Mouse (Mus musculus) layer of hippocampus, adult 9-10 months (tissue): Measurements from ENCODE around the gene Agl.
A peak's percentile ranks its signal among the peaks of the same experiment; 100 is the strongest.

Source experiments
- DNase-seq: peaks from one replicate; pipeline ENCODE4 v3.0.0; 2022; ENCODE audit warnings: low spot score

Gene Agl

DNA sequence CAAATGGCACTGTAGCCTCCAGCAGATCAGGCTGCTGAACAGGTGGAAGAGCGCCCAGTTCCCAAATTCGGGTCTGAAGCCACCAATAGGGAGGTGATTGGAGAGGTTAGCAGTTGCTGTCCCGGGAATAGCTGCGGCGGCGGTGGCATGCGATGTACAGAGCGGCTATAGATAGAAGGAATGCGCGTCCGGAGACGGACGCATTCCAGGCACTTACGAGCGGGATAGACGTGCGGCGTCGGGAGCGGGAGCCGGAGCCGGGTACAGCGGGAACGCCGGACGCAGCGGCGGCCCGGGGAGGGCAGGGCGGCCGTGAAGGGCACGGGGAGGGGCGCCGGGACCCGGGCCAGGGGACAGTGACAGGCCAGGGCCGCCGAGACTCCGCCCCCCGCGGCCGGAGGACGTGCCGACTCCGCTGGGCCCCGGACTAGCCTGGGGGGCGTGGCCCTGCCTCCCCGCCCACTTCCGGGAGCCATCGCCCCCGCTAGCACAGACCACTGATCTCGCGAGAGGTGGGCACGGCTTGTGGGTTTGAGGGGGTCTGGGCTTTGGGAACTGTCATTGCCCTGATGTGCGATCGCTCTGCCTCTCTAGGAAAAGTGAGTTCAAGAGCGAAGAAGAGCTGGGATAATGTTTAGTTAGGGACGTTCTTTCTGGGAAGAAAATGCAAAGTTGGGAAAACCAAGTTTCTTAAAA, at the start of gene Agl:
Agl (minus strand) TSS at position 356 of the 696 bp plus-strand sequence.
- DNase-seq, result peak; percentile 65

GRCm38 (mm10) chr3:116857611-116858010, 49.6 kb upstream of the Agl start:
- no peak for DNase-seq

- no peak for DNase-seq
Measured at GRCm38 (mm10) chr3:116852421-116852820, 44.5 kb upstream of the Agl start.

- DNase-seq, result no peak
Measured at GRCm38 (mm10) chr3:116850376-116850775, 42.4 kb upstream of the Agl start.

GRCm38 (mm10) chr3:116848936-116849335, 41.0 kb upstream of the Agl start:
- DNase-seq, result no peak

DNA sequence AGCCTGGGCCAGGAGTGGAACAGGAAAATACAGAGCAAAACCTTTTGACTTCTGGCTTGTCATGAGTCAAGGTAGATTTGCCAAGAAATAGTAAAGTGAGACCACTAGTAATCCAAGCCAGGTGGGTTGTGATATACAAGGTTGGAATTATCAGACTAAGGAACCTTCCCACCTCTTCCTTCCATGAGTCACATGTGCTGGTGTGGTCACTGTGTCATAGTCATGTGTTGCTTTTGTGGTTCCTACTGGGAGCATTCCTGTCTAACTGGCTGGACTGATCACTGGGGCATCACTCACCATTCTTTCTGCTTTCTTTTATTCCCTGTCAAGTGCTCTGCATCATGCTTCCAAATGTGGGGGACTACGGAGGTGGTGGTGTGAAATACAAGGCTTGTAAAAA, 40.1 kb upstream of the Agl start:
- no peak for DNase-seq

DNA sequence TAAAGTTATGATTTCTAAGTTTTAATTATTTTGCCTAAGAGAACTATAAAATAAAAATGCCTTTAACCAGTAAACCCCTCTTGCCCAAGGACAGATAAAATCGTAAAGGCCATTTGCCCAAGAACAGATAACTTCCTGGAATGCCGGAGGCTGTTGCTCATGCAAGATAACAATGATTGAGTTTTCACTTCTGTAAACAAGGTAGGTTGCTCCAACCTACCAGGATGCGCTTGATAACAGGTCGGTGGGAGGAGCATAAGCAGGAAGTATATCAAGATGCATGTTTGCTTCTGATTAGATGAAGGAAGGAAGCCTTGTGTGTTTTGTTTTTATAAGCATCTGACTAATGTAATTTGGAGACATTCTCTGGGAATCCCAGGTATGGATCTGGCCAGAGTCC, 38.1 kb upstream of the Agl start:
- DNase-seq, result no peak

- no peak for DNase-seq
Measured at GRCm38 (mm10) chr3:116844880-116845579, 37.1 kb upstream of the Agl start.

- DNase-seq, result no peak
Measured at GRCm38 (mm10) chr3:116841311-116841710, 33.3 kb upstream of the Agl start.

GRCm38 (mm10) chr3:116836681-116837475, 28.9 kb upstream of the Agl start:
- DNase-seq, result no peak

DNA sequence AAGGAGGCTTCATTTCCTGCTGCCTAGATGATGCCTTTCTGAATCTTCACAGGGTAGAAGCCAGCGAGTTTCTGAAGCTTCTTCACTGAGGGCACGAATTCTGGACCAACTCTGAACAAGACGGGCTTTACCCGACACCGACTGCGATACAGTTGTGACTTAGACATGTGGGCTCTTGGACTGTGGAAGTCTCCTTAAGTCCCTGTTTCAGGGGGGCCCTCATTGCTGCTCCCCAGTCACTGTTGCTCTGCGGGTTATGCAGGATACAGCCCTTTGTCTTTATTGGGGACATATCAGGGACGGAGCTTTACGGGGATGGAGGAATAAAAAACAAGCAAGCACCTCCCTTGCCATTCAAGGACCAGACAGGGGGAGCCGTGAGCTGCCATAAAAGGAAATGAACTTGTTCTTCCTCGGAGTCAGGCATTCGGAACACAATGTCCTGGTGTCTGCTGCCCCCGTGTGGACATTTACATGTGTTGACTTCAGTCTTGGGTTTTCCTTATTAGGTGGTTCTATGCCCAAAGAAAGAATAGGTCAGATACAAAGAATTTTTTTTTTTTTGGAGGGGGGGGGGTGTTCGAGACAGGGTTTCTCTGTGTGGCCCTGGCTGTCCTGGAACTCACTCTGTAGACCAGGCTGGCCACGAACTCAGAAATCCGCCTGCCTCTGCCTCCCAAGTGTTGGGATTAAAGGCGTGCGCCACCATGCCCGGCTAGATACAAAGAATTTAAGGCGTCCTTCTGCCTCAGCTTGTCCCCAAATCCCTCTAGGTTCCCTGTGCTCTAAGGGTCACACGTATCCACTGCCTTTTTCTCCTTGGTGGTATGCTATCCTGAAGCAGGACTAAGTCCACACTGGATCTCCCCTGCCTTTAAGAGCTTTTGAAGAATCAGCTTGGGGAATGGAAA, 28.1 kb upstream of the Agl start:
- DNase-seq, result peak; percentile 89

- no peak for DNase-seq
Measured at GRCm38 (mm10) chr3:116835350-116835749, 27.4 kb upstream of the Agl start.

DNA sequence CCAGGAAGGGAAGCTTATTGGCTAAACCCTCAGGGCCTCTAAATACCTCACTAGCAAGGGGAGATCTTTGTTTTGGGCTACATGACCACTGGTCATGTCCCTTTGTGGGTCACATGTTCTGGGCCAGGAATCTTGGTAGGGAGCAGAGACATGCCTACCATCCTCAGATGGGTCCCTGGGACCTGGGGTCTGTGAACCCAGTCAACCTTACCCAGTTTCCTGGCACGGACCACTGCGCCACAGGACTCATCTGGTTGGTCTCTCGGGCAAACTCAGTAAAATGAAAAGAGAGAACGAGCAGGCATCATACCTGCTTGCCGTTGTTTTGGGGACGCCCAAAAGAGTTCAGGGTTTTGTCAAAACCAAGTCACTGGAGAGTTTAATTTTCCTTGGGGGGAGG, 26.3 kb upstream of the Agl start:
- DNase-seq, result no peak

GRCm38 (mm10) chr3:116833491-116833890, 25.5 kb upstream of the Agl start:
- no peak for DNase-seq

DNA sequence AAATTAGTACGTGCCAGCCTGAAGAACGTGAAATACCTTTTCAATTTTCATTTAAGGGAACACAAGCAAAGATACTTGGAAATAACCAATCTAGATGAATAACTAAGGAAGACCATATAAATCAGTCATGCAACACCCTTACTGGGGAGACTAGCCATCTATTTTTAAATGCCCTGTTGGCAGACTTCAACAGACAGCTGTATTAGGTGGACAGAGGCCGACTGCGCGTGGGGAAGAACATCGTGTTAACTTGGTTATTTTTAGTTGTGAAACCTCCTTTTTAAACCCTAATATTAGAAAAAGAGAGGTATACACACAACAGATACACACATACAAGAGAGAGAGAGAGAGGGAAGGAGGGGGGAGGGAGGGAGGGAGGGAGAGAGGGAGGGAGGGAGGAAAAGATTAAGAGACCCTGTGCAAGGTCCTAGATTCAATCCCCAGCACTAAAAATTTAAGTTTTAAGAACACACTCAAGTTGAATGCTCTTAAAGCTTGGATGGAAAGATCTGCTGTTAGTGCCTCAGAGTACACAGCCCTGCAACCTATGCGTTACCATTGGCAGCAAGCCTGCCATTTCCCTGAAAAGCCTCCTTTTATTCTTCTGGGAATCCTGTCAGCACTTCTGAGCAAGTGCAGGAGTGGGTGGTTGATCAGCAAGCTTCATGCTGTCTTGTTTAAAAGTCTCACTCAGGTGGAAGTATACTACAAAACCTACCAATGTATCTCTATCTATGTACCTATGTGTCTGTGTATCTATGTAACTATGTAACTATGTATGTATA, 24.8 kb upstream of the Agl start:
- no peak for DNase-seq

DNA sequence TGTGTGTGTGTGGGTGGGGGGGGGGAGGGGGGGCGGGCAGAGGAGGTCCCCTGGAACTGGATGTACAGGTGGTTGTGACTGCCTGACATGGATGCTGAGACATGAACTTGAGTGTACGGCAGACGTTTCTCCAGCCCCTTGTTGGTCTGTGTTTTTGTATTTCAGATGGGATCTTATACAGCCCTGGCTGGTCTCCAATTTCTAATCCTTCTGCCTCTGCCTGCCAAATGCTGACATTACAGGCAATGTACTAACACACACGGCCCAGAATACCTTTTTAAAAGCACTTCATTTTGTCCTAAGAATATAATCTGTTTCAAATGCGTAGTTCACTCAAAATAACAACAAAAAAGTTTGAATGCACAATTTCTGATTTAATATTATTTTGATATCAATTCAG, 23.4 kb upstream of the Agl start:
- DNase-seq, result no peak

DNA sequence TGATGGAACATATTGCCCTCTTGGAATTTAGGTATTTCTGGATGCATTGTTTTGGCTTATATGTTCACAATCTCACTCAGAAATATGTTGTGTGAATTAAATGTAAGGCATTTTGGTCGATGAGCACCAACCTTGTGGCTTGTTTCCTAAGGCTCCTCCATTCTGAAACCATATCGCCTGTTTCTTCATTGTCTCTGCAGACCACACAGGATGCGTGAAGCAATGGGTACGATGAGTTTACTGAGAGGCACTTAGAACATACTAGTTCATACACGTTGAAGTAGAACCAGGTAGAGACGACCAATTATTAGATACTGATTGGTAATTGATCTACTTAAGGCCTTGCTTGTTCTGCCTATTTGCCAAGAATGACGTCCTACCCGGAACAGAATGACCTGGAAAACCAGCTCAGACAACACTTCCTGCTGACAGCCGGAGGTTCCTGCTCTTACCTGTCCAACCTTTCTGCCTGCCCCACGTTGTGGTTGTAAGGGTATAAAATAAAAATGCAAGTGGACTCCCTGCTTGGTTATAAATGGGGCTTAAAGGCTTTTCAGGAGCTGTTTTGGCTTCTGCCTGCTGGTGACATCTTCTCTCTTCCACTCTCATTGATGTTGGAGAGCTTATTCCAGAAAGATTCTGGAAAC, 21.4 kb upstream of the Agl start:
- DNase-seq, result no peak

DNA sequence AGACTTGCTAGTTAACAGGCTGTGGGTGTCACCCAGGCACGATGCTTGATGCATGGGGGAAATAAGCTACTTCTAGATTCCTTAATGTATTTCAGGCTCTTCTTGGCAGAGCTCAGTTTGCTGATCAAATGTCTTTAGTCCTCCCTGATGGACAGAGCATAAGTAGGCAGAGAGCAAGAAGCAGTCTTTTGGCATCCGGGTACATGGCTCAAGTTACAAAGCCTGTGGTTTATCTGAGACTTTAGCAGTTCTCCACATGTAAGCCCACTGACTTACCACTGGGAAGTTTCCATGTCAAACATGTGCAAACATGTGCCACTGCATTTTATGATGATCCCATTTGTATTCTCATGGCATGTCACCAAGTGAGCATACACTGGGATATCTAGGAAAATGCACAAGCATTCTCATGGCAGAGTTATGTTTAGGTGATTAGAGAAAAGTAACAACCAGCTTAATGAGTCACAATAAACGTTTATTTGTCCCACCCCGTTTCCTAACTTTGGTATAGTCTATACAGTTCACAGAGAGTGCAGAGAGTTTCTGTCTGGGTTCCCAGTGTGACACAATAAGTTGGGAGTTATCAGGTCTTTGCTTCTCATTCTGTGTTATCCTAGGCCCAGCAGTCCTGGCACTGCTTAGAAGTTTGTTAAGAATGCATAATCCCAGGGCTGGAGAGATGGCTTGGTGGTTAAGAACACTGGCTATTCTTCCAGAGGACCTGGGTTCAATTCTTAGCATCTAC, 18.7 kb upstream of the Agl start:
- DNase-seq, result no peak

DNA sequence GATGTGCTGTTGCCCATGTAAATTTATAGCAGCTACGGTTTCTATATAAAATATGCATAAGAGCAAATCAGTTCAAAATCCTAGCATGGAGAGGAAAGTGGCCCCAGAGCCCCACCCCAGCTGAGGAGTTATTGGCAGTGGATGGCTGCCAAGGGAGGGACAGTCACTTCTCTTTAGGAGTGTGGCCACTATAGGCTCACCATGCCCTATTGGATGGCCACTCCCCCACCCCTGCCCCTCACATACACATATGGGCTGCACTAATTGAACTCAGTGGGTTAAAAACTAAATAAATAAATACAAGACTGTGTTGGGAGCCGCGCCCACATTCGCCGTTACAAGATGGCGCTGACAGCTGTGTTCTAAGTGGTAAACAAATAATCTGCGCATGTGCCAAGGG, 9.3 kb upstream of the Agl start:
- no peak for DNase-seq

- no peak for DNase-seq
Measured at GRCm38 (mm10) chr3:116816674-116817215, 8.8 kb upstream of the Agl start.
